Mouse (Mus musculus) embryo, embryonic 9.5 days (tissue): ENCODE measurements around the gene Paf1.

ENCODE experiments used
- DNase-seq: peaks from one replicate; pipeline ENCODE4 v3.0.0-alpha.2; 2017; ENCODE audit errors: extremely low spot score

Gene Paf1

GRCm38 (mm10) chr7:28392429-28393271 lies at the start of gene Paf1, which contains the start of gene Med29:
Paf1 (plus strand) TSS chr7:28392951.
Med29 (minus strand) TSS chr7:28392708.
- DNase-seq = peak; percentile 94

- DNase-seq = peak; percentile 74
These were observed 48.1 kb upstream of the Paf1 start for GRCm38 (mm10) chr7:28344637-28345036.

GRCm38 (mm10) chr7:28347746-28348145 lies 45.0 kb upstream of the Paf1 start:
- DNase-seq = no peak

- DNase-seq = no peak
These were observed 44.1 kb upstream of the Paf1 start for GRCm38 (mm10) chr7:28348601-28349000.

- peak; percentile 98 for DNase-seq
These were observed 42.4 kb upstream of the Paf1 start, which contains the start of gene Rps16 for GRCm38 (mm10) chr7:28350155-28350883. Rps16 (plus strand) TSS chr7:28350652.

- no peak for DNase-seq
These were observed 41.0 kb upstream of the Paf1 start for GRCm38 (mm10) chr7:28351676-28352191.

GRCm38 (mm10) chr7:28353267-28353666 lies 39.5 kb upstream of the Paf1 start:
- no peak for DNase-seq

- DNase-seq = no peak
These were observed 38.6 kb upstream of the Paf1 start for GRCm38 (mm10) chr7:28354113-28354581.

GRCm38 (mm10) chr7:28354596-28354995 lies 38.2 kb upstream of the Paf1 start:
- no peak for DNase-seq

GRCm38 (mm10) chr7:28355221-28355620 lies 37.5 kb upstream of the Paf1 start:
- DNase-seq = no peak

- DNase-seq = peak; percentile 68
These were observed 35.8 kb upstream of the Paf1 start for GRCm38 (mm10) chr7:28356981-28357380.

GRCm38 (mm10) chr7:28357984-28358383 lies 34.8 kb upstream of the Paf1 start:
- DNase-seq = no peak

GRCm38 (mm10) chr7:28358431-28358830 lies 34.3 kb upstream of the Paf1 start:
- no peak for DNase-seq

- DNase-seq = no peak
These were observed 32.9 kb upstream of the Paf1 start for GRCm38 (mm10) chr7:28359854-28360253.

- DNase-seq = no peak
These were observed 32.5 kb upstream of the Paf1 start for GRCm38 (mm10) chr7:28360291-28360690.

GRCm38 (mm10) chr7:28361647-28362341 lies 31.0 kb upstream of the Paf1 start:
- DNase-seq = no peak

GRCm38 (mm10) chr7:28362441-28363060 lies 30.2 kb upstream of the Paf1 start:
- DNase-seq = no peak

- DNase-seq = no peak
These were observed 25.0 kb upstream of the Paf1 start for GRCm38 (mm10) chr7:28367663-28368275.

- no peak for DNase-seq
These were observed 24.4 kb upstream of the Paf1 start for GRCm38 (mm10) chr7:28368276-28368920.

GRCm38 (mm10) chr7:28370051-28370450 lies 22.7 kb upstream of the Paf1 start:
- no peak for DNase-seq
